Mouse (Mus musculus) megakaryocyte, embryonic 14.5 days (primary cell): Measurements from ENCODE around the gene Isy1.

Experiments
- FLI1 ChIP-seq: IDR thresholded peaks from 2 replicates; pipeline ENCODE4 v1.6.1; 2012; ENCODE audit warnings: low read length, inconsistent platforms, mixed read lengths
- GATA1 ChIP-seq: IDR thresholded peaks from 3 replicates; pipeline ENCODE4 v1.6.1; 2012; ENCODE audit warnings: mixed read lengths, low read length, inconsistent platforms, borderline replicate concordance

DNA sequence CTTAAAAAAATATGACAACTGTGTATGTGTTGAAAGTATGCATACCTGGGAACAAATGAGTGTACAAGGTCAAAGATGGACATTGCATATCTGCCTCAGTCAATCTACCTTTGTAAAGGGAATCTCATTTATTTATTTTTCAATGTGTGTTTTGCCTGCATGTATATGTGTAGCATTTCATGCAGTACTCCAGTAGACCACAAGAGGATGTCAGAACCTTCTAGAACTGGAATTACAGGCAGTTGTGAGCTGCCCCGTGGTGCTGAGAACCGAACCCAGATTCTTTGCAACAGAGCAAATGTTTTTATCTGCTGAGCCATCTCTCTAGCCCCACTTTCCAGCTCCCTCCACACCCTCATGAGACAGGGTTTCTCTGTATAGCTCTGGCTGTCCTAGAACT is 35.4 kb upstream of the Isy1 start:
- TF ChIP-seq GATA1 = no peak
- TF ChIP-seq FLI1 = no peak
